Mouse (Mus musculus): ENCODE results near the gene Kcnn1. TPM values are rescaled to one million over a fixed set of nuclear protein-coding genes. Genes with fewer than 3 reads are reported as not detected.

The Kcnn1 gene
- 0.47 TPM for polyA plus RNA-seq (2014; fragmentation: Illumina TruSeq; extraction: RNeasy Lipid Tissue Mini Kit (QIAGEN cat#74804); ENCODE audit: low read depth, low replicate concordance)

DNA sequence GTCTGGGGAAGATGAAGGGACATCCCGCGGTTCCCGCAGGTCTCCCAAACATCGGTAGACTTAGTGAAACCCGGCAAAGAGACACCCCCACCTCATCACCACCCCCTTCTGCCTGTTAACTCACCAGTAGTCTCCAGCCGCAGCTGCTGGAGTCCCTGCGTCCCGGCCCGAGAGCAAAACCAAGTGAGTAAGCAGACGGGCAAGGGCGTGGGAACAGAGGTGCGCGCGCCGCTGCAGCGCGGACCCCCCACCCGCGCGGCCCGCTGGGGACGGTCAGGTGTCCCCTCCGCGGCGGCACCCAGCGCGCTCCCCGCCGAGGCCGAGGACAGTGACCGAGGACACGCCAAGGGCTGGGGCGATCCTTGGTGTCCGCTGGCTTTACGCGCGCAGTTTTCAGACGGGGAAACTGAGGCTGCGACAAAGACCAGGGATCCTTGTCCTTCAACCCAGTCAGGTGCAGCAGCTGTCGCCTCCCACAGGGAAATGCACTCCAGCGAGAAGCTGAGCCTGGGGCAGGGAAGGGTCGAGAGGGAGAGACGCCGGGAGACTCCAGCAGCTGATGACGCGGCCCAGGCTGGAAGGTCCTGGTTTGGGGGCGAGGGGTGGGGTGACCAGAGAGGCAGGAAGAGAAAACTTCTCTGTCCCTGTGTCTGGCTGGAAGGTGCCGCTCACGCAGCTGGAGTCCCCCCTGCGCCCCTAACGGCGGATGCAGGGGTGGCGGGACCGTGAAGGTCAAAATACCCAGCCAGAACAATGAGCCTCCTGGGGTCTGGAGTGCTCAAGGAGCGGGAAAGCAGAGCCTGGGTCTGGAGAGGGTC lies at the start of gene Kcnn1:
Gene Kcnn1 (minus strand): TSS at position 435 of the 818 bp plus-strand sequence.

DNA sequence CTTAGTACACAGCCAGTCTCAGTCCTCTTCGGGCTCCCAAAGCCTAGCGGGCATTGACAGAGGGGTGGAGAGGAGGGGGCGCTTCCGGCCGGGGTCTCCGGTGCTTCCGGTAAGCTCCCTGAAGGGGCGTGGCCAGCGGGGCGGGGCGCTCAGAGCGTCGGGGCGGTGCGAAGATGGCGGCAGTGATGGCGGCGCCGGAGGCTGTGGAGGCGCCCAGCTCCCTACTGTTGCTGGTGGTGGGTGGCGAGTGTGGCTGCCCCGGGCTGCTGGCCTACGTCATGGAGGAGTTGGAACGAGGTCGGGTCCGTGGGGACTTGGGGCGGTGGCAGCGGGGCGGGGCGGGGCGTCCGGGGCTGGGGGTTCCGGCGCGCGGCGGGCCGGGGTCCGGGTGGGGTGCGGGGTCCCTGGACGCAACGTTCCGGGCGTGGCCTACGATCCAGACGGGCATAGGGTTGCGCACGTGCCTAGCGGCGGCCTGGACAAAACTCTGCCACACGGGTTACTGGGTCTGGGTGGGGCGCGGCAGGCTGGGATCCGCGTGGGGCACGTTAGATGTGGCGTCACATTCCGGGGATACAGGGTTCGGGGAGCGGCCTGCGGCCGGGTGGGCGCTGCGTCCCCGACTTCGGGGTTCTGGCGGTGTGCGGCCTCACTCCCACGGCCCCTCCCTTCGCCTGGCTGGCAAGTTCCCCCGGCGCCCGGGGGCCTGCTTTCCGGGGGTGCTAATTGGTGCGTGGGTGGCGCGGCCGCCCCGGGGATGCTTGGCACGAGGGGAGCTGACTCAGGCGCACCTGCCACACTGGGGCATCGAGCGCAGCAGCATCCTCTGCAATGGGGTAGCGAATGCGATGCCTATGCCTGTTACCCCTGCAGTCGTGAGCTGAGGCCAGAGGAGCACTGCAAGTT lies 43.0 kb upstream of the Kcnn1 start, which contains the start of gene Map1s:
Gene Map1s (plus strand): TSS at position 102 of the 906 bp plus-strand sequence.

DNA sequence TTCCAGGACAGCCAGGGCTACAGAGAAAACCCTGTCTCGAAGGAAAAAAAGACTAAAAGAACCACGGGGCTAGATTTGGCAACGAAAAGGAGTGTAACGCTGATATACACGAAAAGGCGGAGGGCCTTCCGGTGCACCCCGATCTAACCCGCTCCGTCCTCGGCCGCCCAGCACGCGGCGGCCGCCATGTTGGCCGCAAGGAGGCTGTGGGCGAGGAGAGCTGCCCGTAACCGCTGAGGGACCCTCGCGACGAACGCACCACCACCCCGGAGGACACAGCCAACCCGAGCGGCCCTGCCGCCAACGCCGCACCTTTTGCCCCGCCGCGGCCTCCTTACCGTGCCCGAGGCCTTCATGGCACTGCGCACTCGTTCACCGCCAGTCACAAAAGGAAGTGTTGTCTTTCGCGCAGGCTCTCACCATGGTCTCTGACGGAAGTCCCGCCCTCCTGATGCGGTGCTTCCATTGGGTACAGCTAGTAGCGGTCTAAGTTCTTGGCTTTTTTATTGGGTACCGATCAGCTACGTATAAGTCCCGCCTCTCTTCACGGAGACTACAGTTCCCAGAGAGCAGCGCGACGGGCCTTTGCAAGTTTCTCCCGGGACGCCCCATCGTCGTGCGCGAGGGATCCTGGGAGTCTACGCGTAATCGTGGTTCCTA lies 34.1 kb upstream of the Kcnn1 start, which contains the start of gene Rpl18a:
Gene Rpl18a (minus strand): TSS at position 392 of the 660 bp plus-strand sequence.

DNA sequence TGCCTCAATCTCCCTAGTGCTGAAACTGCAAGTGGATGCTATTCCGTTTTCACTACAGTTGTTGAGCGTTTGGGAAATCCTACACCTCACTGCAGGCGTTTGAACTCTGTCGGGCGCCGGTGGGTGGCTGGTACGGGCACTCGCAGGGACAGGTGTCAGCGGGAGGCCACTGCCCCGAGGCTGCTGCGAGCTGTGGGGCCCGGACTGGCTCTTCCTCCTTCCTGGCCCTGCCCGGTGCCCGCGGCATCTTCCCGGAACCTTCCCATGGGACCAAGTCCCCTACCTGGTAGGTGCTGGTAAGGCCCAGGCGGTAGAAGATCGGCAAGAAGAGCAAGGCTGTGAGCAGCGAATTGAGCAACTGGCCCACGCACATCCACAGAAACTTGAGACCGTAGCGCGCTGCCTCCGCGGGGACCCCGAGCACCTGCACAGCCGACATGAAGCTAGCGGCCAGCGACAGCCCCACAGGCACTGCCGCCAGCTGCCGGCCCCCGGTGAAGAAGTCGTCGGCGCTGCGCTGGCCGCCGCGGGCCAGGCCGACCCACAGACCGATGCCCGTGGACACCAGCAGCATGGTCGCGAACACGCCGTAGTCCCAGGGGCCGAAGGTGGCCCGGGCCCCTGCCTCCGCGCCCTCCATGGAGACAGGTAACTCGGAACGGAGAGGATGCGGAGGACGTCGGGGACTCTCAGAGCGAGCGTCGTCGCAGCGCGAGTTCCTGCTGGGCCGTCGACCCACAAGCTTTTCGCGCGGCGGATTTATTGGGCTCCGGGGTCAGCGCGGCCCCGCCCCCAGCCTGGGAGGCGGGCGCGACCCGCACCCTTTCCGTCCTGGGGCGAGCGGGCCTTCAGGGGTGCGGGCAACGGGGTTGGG lies 29.2 kb upstream of the Kcnn1 start, which contains the start of gene Slc5a5:
Gene Slc5a5 (minus strand): TSS at position 736 of the 874 bp plus-strand sequence.

DNA sequence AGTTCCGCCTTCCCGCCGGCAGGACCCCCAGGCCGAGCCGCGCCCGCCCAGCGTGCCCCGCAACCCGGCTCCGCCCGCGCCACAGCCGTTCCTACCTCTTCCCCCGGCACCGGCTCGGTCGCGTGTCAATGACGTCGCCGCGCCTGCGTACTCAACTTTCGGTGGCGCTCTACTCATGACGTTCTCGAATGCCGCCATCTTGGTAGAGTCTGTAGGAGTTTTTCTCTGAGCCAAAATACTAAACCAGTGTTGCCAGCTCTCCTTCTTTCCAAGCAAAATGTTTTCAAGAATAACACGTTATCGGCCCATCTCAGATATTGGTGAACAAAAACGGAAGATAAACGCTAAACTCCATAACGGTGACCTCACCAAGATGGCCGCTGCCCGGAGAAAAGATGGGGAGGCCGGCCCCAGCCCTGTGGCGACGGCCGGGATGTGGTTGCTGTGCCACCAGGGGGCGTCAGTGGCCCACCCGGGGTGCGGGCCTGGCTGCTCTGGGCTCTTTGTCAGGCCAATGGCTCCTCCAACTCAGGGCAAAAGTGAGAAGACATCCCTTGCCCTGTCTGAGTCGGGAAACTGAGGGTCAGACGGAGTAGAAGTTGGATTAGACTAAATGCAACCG lies 10.4 kb upstream of the Kcnn1 start, which contains the start of gene Ccdc124:
Gene Ccdc124 (minus strand): TSS at position 572 of the 622 bp plus-strand sequence.

DNA sequence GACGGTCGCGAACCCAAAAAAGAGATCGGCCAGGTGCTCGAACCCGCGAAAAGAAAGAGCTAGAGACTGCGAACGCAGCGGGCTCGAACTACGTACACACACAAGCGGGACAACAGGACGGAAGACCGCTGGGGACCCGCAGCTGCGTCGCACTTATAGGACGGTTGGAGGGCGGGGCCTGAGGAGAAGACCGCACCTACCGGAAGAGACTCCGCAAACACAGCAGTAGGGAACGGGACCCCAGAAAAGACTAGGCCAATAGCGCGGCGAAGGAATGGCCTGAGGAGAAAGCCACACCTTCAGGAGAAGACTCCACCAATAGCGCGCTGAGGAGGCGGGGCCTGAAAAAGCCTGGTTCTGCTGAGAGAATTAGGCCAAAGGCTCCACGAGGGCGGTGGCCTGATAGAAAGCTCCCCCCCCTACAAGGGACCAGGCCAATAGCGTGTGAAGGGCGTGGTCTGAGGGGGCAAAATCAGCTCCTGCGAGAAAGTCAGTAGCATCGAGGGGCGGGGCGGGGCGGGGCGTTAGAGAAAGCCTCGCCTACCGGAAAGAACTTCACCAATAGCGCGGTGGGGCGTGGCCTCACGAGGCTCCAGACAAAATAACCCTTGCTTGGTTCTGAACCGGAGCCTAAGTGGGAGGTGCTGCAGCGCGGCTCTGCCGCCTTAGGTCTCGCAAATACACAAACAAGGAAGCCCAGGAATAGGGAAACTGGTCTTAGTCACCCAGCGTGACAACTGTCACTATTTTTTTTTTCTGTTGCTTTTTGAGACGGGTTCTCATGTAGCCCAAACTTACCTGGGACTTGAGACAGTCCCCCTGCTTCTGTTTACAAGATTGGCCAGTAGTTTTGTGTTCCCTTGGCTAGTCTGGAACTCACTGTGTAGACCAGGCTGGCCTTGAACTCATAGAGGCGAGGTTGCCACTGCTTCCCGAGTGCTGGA lies 23.4 kb downstream of the Kcnn1 start, which contains the start of gene Arrdc2:
Gene Arrdc2 (minus strand): TSS at position 313 of the 944 bp plus-strand sequence.

DNA sequence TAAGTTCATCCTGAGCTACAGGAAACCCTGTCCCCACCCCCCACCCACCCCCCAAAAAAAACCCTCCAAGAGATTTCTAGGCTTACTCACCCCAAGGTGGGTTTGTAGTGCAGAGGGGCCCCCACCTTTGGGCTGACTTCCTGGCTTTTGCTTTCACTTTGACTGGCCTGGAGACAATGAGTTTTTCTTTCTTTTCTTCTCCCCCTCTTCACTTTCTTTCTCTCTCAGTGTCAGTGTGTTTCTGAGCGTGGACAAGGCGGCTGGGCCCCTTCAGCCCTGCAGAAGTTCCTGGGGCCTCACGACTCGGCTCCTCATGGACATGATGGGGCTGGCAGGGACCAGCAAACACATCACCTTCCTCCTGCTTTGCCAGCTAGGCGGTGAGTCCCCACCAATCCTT lies 54.8 kb downstream of the Kcnn1 start, which contains the start of gene Il12rb1:
Gene Il12rb1 (plus strand): TSS at position 211 of the 400 bp plus-strand sequence.

DNA sequence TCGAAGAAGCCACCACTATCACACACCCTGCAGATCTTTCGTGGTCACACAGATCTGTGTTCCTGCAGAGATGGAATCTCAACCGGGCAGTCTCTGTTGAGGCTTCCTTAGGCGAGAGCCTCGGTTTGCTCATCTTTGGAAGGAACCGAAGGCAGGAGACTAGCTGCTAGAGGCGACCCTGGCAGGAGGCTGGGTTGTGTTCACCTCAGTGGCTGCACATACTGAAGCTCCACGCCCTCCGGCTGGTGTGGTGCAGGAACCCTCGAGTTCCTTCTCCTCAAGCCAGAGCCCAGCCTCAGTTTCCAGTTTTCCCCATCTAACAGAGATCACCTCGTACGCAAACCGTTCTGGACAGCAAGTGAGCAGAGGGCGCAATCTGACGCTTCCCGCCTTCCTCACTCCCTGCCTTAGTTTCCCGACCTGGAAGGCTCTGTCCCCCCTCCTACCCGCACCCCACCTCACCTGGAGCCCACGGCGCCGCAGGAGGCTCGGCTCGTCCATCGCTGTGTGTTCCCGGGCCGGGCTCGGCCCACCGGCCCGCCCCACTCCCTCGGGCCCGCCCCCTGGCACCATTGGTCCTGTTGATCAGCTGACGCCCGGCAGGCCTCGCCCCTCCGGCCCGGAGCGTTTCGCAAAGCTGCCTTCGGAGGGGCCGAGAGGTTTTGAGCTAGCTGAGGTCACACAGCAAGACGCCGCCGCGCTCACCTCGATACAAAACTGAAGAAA lies 58.4 kb downstream of the Kcnn1 start, which contains the start of gene Mast3:
Gene Mast3 (minus strand): TSS at position 574 of the 726 bp plus-strand sequence.

Other genes with a start within 250 kb of the Kcnn1 start
- gene Lrrc25, start 247.1 kb downstream of the Kcnn1 start, polyA plus RNA-seq (2014; fragmentation: Illumina TruSeq; extraction: RNeasy Lipid Tissue Mini Kit (QIAGEN cat#74804); ENCODE audit: low read depth, low replicate concordance), result not detected
- gene Gdf15, start 230.8 kb downstream of the Kcnn1 start, polyA plus RNA-seq (2014; fragmentation: Illumina TruSeq; extraction: RNeasy Lipid Tissue Mini Kit (QIAGEN cat#74804); ENCODE audit: low read depth, low replicate concordance), result not detected
- gene Pgpep1, start 202.9 kb downstream of the Kcnn1 start, polyA plus RNA-seq (2014; fragmentation: Illumina TruSeq; extraction: RNeasy Lipid Tissue Mini Kit (QIAGEN cat#74804); ENCODE audit: low read depth, low replicate concordance), result 55.2 TPM
- not detected for gene Lsm4, start 190.0 kb downstream of the Kcnn1 start, polyA plus RNA-seq (2014; fragmentation: Illumina TruSeq; extraction: RNeasy Lipid Tissue Mini Kit (QIAGEN cat#74804); ENCODE audit: low read depth, low replicate concordance)
- gene Jund, start 164.3 kb downstream of the Kcnn1 start, polyA plus RNA-seq (2014; fragmentation: Illumina TruSeq; extraction: RNeasy Lipid Tissue Mini Kit (QIAGEN cat#74804); ENCODE audit: low read depth, low replicate concordance), result 24.6 TPM
- not detected for gene Iqcn, start 159.8 kb downstream of the Kcnn1 start, polyA plus RNA-seq (2014; fragmentation: Illumina TruSeq; extraction: RNeasy Lipid Tissue Mini Kit (QIAGEN cat#74804); ENCODE audit: low read depth, low replicate concordance)
- not detected for gene Gm3336, start 144.7 kb downstream of the Kcnn1 start, polyA plus RNA-seq (2014; fragmentation: Illumina TruSeq; extraction: RNeasy Lipid Tissue Mini Kit (QIAGEN cat#74804); ENCODE audit: low read depth, low replicate concordance)
- gene Pde4c, start 139.5 kb downstream of the Kcnn1 start, polyA plus RNA-seq (2014; fragmentation: Illumina TruSeq; extraction: RNeasy Lipid Tissue Mini Kit (QIAGEN cat#74804); ENCODE audit: low read depth, low replicate concordance), result not detected
- 12.3 TPM for gene Rab3a, start 108.6 kb downstream of the Kcnn1 start, polyA plus RNA-seq (2014; fragmentation: Illumina TruSeq; extraction: RNeasy Lipid Tissue Mini Kit (QIAGEN cat#74804); ENCODE audit: low read depth, low replicate concordance)
- 2.2 TPM for gene Mpv17l2, start 102.3 kb downstream of the Kcnn1 start, polyA plus RNA-seq (2014; fragmentation: Illumina TruSeq; extraction: RNeasy Lipid Tissue Mini Kit (QIAGEN cat#74804); ENCODE audit: low read depth, low replicate concordance)
- 1.9 TPM for gene Pik3r2, start 86.5 kb downstream of the Kcnn1 start, polyA plus RNA-seq (2014; fragmentation: Illumina TruSeq; extraction: RNeasy Lipid Tissue Mini Kit (QIAGEN cat#74804); ENCODE audit: low read depth, low replicate concordance)
- 1.5 TPM for gene Mast3, start 58.2 kb downstream of the Kcnn1 start, polyA plus RNA-seq (2014; fragmentation: Illumina TruSeq; extraction: RNeasy Lipid Tissue Mini Kit (QIAGEN cat#74804); ENCODE audit: low read depth, low replicate concordance)
- not detected for gene Il12rb1, start 54.8 kb downstream of the Kcnn1 start, polyA plus RNA-seq (2014; fragmentation: Illumina TruSeq; extraction: RNeasy Lipid Tissue Mini Kit (QIAGEN cat#74804); ENCODE audit: low read depth, low replicate concordance)
- gene Arrdc2, start 23.5 kb downstream of the Kcnn1 start, polyA plus RNA-seq (2014; fragmentation: Illumina TruSeq; extraction: RNeasy Lipid Tissue Mini Kit (QIAGEN cat#74804); ENCODE audit: low read depth, low replicate concordance), result 1.5 TPM
- not detected for gene Ccdc124, start 10.7 kb upstream of the Kcnn1 start, polyA plus RNA-seq (2014; fragmentation: Illumina TruSeq; extraction: RNeasy Lipid Tissue Mini Kit (QIAGEN cat#74804); ENCODE audit: low read depth, low replicate concordance)
- not detected for gene Slc5a5, start 29.5 kb upstream of the Kcnn1 start, polyA plus RNA-seq (2014; fragmentation: Illumina TruSeq; extraction: RNeasy Lipid Tissue Mini Kit (QIAGEN cat#74804); ENCODE audit: low read depth, low replicate concordance)
- 46.7 TPM for gene Rpl18a, start 34.2 kb upstream of the Kcnn1 start, polyA plus RNA-seq (2014; fragmentation: Illumina TruSeq; extraction: RNeasy Lipid Tissue Mini Kit (QIAGEN cat#74804); ENCODE audit: low read depth, low replicate concordance)
- 1.6 TPM for gene Map1s, start 42.7 kb upstream of the Kcnn1 start, polyA plus RNA-seq (2014; fragmentation: Illumina TruSeq; extraction: RNeasy Lipid Tissue Mini Kit (QIAGEN cat#74804); ENCODE audit: low read depth, low replicate concordance)

Measured in adrenal gland, adult 10 weeks (tissue).